Mouse (Mus musculus): ENCODE results near the gene Poc5.

Gene Poc5

GRCm38 (mm10) chr13:96388042-96388888 is at the start of gene Poc5:
TSS of gene Poc5 (plus strand) at chr13:96388294.
- DNase-seq (ENCODE audit: low spot score in 2 of 2), result peak; percentile 99 to 100

- no peak for DNase-seq (ENCODE audit: low spot score in 2 of 2)
These were observed 46.6 kb upstream of the Poc5 start for GRCm38 (mm10) chr13:96341461-96341860.

- DNase-seq (ENCODE audit: low spot score in 2 of 2), result no peak
These were observed 43.3 kb upstream of the Poc5 start for GRCm38 (mm10) chr13:96344778-96345177.

- no peak for DNase-seq (ENCODE audit: low spot score in 2 of 2)
These were observed 41.5 kb upstream of the Poc5 start for GRCm38 (mm10) chr13:96346581-96346980.

- no peak for DNase-seq (ENCODE audit: low spot score in 2 of 2)
These were observed 37.9 kb upstream of the Poc5 start for GRCm38 (mm10) chr13:96350207-96350606.

GRCm38 (mm10) chr13:96351264-96351663 is 36.8 kb upstream of the Poc5 start:
- no peak for DNase-seq (ENCODE audit: low spot score in 2 of 2)

GRCm38 (mm10) chr13:96375519-96375918 is 12.6 kb upstream of the Poc5 start:
- no peak for DNase-seq (ENCODE audit: low spot score in 2 of 2)

GRCm38 (mm10) chr13:96376871-96377270 is 11.2 kb upstream of the Poc5 start:
- peak in 1 of 2 experiments; percentile 9 for DNase-seq (ENCODE audit: low spot score in 2 of 2)

GRCm38 (mm10) chr13:96377883-96378282 is 10.2 kb upstream of the Poc5 start:
- DNase-seq (ENCODE audit: low spot score in 2 of 2), result no peak

GRCm38 (mm10) chr13:96389301-96389700 is 1.2 kb downstream of the Poc5 start:
- DNase-seq (ENCODE audit: low spot score in 2 of 2), result no peak

- no peak for DNase-seq (ENCODE audit: low spot score in 2 of 2)
These were observed 13.2 kb downstream of the Poc5 start for GRCm38 (mm10) chr13:96401251-96401650.

GRCm38 (mm10) chr13:96405518-96405917 is 17.4 kb downstream of the Poc5 start:
- DNase-seq (ENCODE audit: low spot score in 2 of 2), result no peak

GRCm38 (mm10) chr13:96407040-96407439 is 18.9 kb downstream of the Poc5 start:
- peak; percentile 10 to 15 for DNase-seq (ENCODE audit: low spot score in 2 of 2)

GRCm38 (mm10) chr13:96408786-96409185 is 20.7 kb downstream of the Poc5 start:
- DNase-seq (ENCODE audit: low spot score in 2 of 2), result no peak

- no peak for DNase-seq (ENCODE audit: low spot score in 2 of 2)
These were observed 26.3 kb downstream of the Poc5 start for GRCm38 (mm10) chr13:96414384-96414783.

GRCm38 (mm10) chr13:96416380-96416779 is 28.3 kb downstream of the Poc5 start:
- DNase-seq (ENCODE audit: low spot score in 2 of 2), result no peak

GRCm38 (mm10) chr13:96417261-96417813 is 29.2 kb downstream of the Poc5 start:
- no peak for DNase-seq (ENCODE audit: low spot score in 2 of 2)

GRCm38 (mm10) chr13:96418487-96418886 is 30.4 kb downstream of the Poc5 start:
- DNase-seq (ENCODE audit: low spot score in 2 of 2), result no peak

- DNase-seq (ENCODE audit: low spot score in 2 of 2), result no peak
These were observed 33.1 kb downstream of the Poc5 start for GRCm38 (mm10) chr13:96421230-96421629.

GRCm38 (mm10) chr13:96424496-96425274 is 36.6 kb downstream of the Poc5 start:
- no peak for DNase-seq (ENCODE audit: low spot score in 2 of 2)

GRCm38 (mm10) chr13:96426044-96426443 is 38.0 kb downstream of the Poc5 start:
- DNase-seq (ENCODE audit: low spot score in 2 of 2), result no peak

- DNase-seq (ENCODE audit: low spot score in 2 of 2), result no peak
These were observed 40.4 kb downstream of the Poc5 start for GRCm38 (mm10) chr13:96428531-96428930.

Measured in urinary bladder, postnatal 36 days (tissue).